Mouse (Mus musculus) liver, embryonic 14.5 days (tissue): ENCODE results near the gene Arpc2. TPM values are rescaled to one million over a fixed set of nuclear protein-coding genes. Genes with fewer than 3 reads are reported as not detected.

Source experiments
- ATAC-seq: fragments of 200-750 bp; cut with Nextera tagmentation; 2 replicates; pipeline ENCODE4 v1.8.0; 2017; ENCODE audit warnings: moderate number of reproducible peaks, mild to moderate bottlenecking, moderate library complexity; ENCODE audit not compliant: insufficient read depth
- DNase-seq, 3 experiments: peaks; one replicate each; pipeline ENCODE4 v3.0.0-alpha.2; 2012 to 2013; ENCODE audit warnings: low read depth in 3 of 3, low spot score in 3 of 3
- H3K27ac ChIP-seq: fragments of 300-500 bp; sonication (generic); 2 replicates; pipeline ENCODE4 v1.5.1; 2014; ENCODE audit warnings: moderate library complexity, mild to moderate bottlenecking, control low read depth, inconsistent platforms
- H3K27me3 ChIP-seq: fragments of 300-500 bp; sonication (generic); 2 replicates; pipeline ENCODE4 v1.6.1; 2014; ENCODE audit warnings: mild to moderate bottlenecking, low read length, moderate library complexity; ENCODE audit not compliant: control insufficient read depth, insufficient read depth
- H3K36me3 ChIP-seq: fragments of 300-500 bp; sonication (generic); replicated peaks from 2 replicates; pipeline ENCODE4 v1.6.1; 2014; ENCODE audit warnings: low read depth; ENCODE audit not compliant: control insufficient read depth, insufficient read depth
- H3K4me1 ChIP-seq, 2 experiments: fragments of 200-500 bp in 1 of 2; fragments of 300-500 bp in 1 of 2; sonication (generic) in 1 of 2; replicated peaks; 2 replicates each; pipeline ENCODE4 v1.6.1; 2012 to 2014; ENCODE audit warnings: antibody characterized with exemption in 1 of 2, inconsistent platforms in 1 of 2, low read length in 1 of 2; ENCODE audit not compliant: control insufficient read depth in 2 of 2, insufficient read depth in 2 of 2
- H3K4me2 ChIP-seq: fragments of 300-500 bp; sonication (generic); 2 replicates; pipeline ENCODE4 v1.6.1; 2014; ENCODE audit warnings: low read depth, mild to moderate bottlenecking, control low read depth, moderate library complexity
- H3K4me3 ChIP-seq, 2 experiments: fragments of 200-500 bp in 1 of 2; fragments of 300-500 bp in 1 of 2; sonication (generic) in 1 of 2; 2 replicates each; pipeline ENCODE4 v1.5.1; 2012 to 2014; ENCODE audit warnings: low read depth in 2 of 2, low read length in 2 of 2, mild to moderate bottlenecking in 2 of 2, control low read depth in 1 of 2, inconsistent platforms in 1 of 2, moderate library complexity in 1 of 2; ENCODE audit not compliant: insufficient read depth in 1 of 2
- H3K9ac ChIP-seq: fragments of 300-500 bp; sonication (generic); replicated peaks from 2 replicates; pipeline ENCODE4 v1.6.1; 2014; ENCODE audit warnings: mild to moderate bottlenecking, control low read depth, moderate library complexity
- H3K9me3 ChIP-seq: fragments of 300-500 bp; sonication (generic); 2 replicates; pipeline ENCODE4 v1.6.1; 2016; ENCODE audit warnings: low read length, mixed read lengths; ENCODE audit not compliant: control insufficient read depth
- CTCF ChIP-seq: IDR thresholded peaks from 2 replicates; pipeline ENCODE4 v1.5.1; 2016; ENCODE audit warnings: antibody characterized with exemption, low read depth, control low read depth
- EP300 ChIP-seq: IDR thresholded peaks from 2 replicates; pipeline ENCODE4 v1.6.1; 2016; ENCODE audit warnings: antibody characterized with exemption, low read depth
- WGBS: fragments of 180-500 bp; shearing (Covaris S2); extraction: QIAGEN DNeasy Blood & Tissue Kit; methylation state at CpG from one replicate; pipeline ENCODE4 v1.1.7; 2014; ENCODE audit not compliant: insufficient replicate concordance; 5-methylcytosine and 5-hydroxymethylcytosine counted together
- polyA plus RNA-seq, 2 experiments: library from polyadenylated mRNA; depleted of rRNA in 1 of 2; stranded (reverse) in 1 of 2; unstranded in 1 of 2; fragments of >200 nt; fragmentation: Nextera tagmentation in 1 of 2; extraction: Ambion mirVana in 1 of 2; gene quantifications; 2 replicates each; pipeline versions ENCODE4 v1.2.1 to v1.2.3; 2012 to 2014

Gene Arpc2
- polyA plus RNA-seq (2012; rRNA removed), result 58.8 and 95.3 TPM in 2 replicates
- 157 and 160 TPM in 2 replicates for polyA plus RNA-seq (2014; fragmentation: Nextera tagmentation; extraction: Ambion mirVana)

DNA sequence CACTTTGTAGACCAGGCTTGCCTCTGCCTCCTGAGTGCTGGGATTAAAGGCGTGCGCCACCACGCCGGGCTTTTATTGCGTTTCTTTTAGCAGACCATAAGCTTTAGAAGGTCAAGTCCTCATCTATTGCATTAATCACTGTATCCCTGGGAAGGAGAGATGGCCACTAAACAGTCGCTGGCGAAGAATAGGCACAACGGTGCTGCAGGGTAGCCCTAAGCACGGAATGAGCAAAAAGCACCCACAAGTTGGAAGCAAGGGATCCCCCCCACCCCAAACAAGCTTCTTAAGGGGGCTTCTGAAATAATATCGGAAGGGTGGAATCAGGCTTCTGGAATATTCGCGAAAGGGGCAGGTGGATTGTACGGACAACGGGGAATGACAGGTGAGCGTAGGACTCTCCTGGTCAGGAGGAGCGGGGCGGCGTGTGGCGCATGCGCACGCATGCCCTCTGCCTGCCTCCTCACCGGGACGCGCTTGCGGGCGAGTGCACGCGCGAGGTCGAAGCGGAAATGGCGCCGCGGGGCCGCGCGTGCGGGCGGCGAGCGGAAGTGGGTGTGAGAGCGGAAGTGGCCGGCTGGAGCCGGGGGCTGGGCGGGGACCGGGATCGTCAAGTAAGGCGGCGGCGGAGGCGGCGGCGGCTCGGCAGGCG, at the start of gene Arpc2:
Gene Arpc2, plus strand, starts transcription at position 147 of the 652 bp plus-strand sequence.
- Histone ChIP-seq H3K36me3 (no peaks in the 10 kb centered on the region), H3K9me3 (no peaks in the 10 kb centered on the region), H3K27ac (peak within 1 kb of the TSS; percentile 82), H3K4me3 (peak within 1 kb of the TSS; percentile 86 to 96), H3K4me1 (peaks cover 31% of the 10 kb centered on the region in 2 experiments), H3K9ac (peak within 1 kb of the TSS; percentile 95), H3K4me2 (peak within 1 kb of the TSS; percentile 99), H3K27me3 (no peaks in the 10 kb centered on the region)
- peak; percentile 92 for ATAC-seq
- TF ChIP-seq CTCF (no peak), EP300 (no peak)
- peak; percentile 91 to 94 (median 93) for DNase-seq
- WGBS, result 5% methylated on average over 40 of the region's 55 CpGs

DNA sequence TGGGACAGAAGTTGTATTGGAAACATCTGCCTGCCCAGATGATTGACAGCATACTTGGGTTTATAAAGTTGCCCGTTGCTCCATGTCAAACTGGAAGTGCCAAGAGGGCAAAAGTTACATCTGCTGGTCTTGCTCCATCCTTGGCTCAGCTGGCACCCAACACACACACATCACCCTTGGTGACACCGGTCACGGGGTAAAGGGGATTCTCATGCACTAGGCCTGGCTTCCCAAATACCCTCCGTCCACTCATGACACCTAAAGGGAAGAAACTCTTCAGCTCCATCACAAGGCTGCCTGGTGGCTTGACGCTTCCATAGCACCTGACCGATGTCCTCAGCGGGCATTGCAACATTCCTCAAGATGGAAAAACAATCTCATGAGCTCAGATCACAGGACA, 45.4 kb upstream of the Arpc2 start:
- ATAC-seq (no peak), DNase-seq (no peak)
- Histone ChIP-seq H3K4me1 (no peaks in the 10 kb centered on the region), H3K27ac (no peak overlapping the region), H3K36me3 (no peaks in the 10 kb centered on the region), H3K4me2 (no peak overlapping the region), H3K9ac (no peak overlapping the region), H3K27me3 (no peaks in the 10 kb centered on the region), H3K4me3 (no peak overlapping the region), H3K9me3 (no peaks in the 10 kb centered on the region)
- TF ChIP-seq EP300 (no peak), CTCF (no peak)
- WGBS, result 75% methylated on average over 7 of the region's 7 CpGs

DNA sequence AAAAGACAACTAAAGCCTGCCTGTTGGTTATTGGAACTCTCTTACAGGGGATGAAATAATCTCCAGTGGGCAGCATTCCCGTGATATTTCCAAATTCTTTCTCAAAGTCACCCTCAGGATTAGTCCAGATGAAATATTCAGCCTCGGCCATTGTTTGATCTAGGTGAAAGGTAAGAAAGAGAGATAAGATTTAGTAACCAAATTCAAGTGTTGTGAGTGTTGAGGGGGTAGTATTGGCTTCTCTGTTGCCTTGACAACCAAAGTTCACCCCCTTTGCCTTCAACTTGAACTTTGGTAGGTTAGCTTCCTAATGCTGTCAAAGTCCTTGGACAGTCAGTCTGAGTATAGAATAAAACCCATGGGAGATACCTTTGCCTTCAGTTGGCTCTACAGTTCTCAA, 43.2 kb upstream of the Arpc2 start:
- Histone ChIP-seq H3K4me2 (no peak overlapping the region), H3K4me1 (peaks cover 0 to under 1% of the 10 kb centered on the region in 2 experiments; a peak in 1 of 4 replicates), H3K4me3 (no peak overlapping the region), H3K36me3 (no peaks in the 10 kb centered on the region), H3K9ac (no peak overlapping the region), H3K9me3 (no peaks in the 10 kb centered on the region), H3K27ac (no peak overlapping the region), H3K27me3 (no peaks in the 10 kb centered on the region)
- TF ChIP-seq CTCF, result no peak
- no peak for TF ChIP-seq EP300
- DNase-seq (no peak), ATAC-seq (no peak)
- 56% methylated on average over 2 of the region's 2 CpGs for WGBS

DNA sequence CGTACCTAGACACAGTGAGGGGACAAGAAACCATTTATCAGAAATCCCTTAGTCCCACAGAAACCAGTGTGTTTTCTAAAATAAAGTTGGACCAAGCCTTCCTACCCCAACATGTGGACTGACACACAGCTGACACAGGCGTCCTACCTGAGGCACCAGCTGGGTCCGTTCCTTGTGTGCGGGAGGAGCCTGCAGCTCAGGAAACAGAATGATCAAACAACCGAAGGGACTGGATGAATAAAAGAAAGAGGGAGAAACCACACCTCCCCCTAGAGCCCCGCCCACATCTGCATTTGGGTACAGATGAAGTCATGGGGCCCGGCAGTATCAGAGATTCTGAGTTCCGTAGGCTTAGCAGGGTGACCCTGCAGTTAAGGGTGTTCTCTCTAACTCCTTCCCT, 41.4 kb upstream of the Arpc2 start, which contains the start of gene Cxcr1:
Gene Cxcr1, minus strand, starts transcription at position 187 of the 400 bp plus-strand sequence.
- ATAC-seq (no peak), DNase-seq (no peak)
- H3K27me3 ChIP-seq, result no peaks in the 10 kb centered on the region
- no peak within 1 kb of the TSS for H3K27ac ChIP-seq
- WGBS, result 46% methylated on average over 8 of the region's 8 CpGs
- no peaks in the 10 kb centered on the region for H3K9me3 ChIP-seq
- H3K4me2 ChIP-seq, result no peak within 1 kb of the TSS
- TF ChIP-seq CTCF, result no peak
- no peak for TF ChIP-seq EP300
- peaks cover 0 to 9% of the 10 kb centered on the region in 2 experiments; a peak in 2 of 4 replicates for H3K4me1 ChIP-seq
- H3K9ac ChIP-seq, result no peak within 1 kb of the TSS
- H3K36me3 ChIP-seq, result no peaks in the 10 kb centered on the region
- H3K4me3 ChIP-seq, result no peak within 1 kb of the TSS

DNA sequence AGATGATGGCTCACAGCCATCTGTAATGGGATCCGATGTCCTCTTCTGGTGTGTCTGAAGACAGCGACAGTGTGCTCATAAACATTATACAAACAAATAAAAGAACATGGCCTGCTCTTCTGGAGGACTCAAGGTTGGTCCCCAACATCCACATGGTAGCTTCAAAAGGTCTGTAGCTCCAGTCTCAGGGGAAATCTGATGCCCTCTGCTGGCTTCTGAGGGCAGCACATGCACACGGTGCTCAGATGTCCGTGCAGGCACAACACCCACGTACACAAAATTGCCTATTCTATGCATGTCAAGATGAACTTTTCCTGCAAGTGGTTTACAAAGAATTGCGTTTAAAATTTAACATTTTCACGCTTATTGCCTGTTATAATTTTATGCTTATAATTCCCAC, 39.9 kb upstream of the Arpc2 start:
- Histone ChIP-seq H3K27me3 (no peaks in the 10 kb centered on the region), H3K9me3 (no peaks in the 10 kb centered on the region), H3K4me2 (no peak overlapping the region), H3K9ac (no peak overlapping the region), H3K27ac (no peak overlapping the region), H3K4me1 (peaks cover 0 to 16% of the 10 kb centered on the region in 2 experiments; a peak in 2 of 4 replicates), H3K36me3 (no peaks in the 10 kb centered on the region), H3K4me3 (no peak overlapping the region)
- ATAC-seq, result no peak
- TF ChIP-seq CTCF (peak; percentile 84), EP300 (no peak)
- peak in 2 of 3 experiments; percentile 19 to 24 for DNase-seq
- 24% methylated on average over 7 of the region's 7 CpGs for WGBS
